Mouse (Mus musculus): ENCODE data around the gene Mrm3. TPM values are rescaled to one million over a fixed set of nuclear protein-coding genes. Genes with fewer than 3 reads are reported as not detected.
A peak's percentile ranks its signal among the peaks of the same experiment; 100 is the strongest.

The Mrm3 gene
- polyA plus RNA-seq, 1 experiment from 2014 or later, result 18.6 TPM

DNA sequence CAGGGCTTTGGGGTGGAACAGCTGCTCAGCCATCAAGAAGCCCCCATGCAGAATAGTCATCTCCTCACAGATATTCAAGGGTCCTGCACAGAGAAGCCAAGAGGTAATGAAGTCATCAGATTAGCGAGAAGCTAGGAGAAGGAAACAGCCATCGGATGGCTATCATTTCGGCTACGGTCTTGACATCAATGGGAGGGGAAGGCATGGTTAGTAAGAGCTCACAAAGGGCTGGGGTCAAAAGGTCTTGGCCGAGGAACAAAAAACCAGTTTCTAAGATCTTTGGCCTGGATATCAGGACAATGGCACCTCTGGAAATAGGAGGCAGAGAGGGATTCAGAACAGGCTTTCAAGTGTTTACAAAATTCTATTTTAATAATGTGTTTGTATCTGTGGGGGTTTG lies 29.7 kb upstream of the Mrm3 start:
- Histone ChIP-seq H3K9ac (ENCODE audit: low read length) (no peak overlapping the region), H3K4me2 (ENCODE audit: low read depth, low read length, severe bottlenecking) (no peak overlapping the region), H3K27me3 (ENCODE audit: control insufficient read depth, insufficient read depth, low read length) (no peaks in the 10 kb centered on the region), H3K27ac (ENCODE audit: low read depth, low read length) (no peak overlapping the region), H3K9me3 (ENCODE audit: control insufficient read depth, low read length) (no peaks in the 10 kb centered on the region), H3K4me1 (replicated peaks; ENCODE audit: control insufficient read depth, insufficient read depth, low read length) (no peaks in the 10 kb centered on the region), H3K4me3 (ENCODE audit: low read depth, low read length) (no peak overlapping the region), H3K36me3 (ENCODE audit: control insufficient read depth, insufficient read depth, low read length) (peaks cover 9% of the 10 kb centered on the region; the same call in 1 of the 2 replicates)
- DNase-seq (ENCODE audit: low spot score) (no peak), ATAC-seq (replicated peaks; ENCODE audit: low FRiP score) (no peak)
- WGBS, result 43% methylated on average over 5 of the region's 5 CpGs

DNA sequence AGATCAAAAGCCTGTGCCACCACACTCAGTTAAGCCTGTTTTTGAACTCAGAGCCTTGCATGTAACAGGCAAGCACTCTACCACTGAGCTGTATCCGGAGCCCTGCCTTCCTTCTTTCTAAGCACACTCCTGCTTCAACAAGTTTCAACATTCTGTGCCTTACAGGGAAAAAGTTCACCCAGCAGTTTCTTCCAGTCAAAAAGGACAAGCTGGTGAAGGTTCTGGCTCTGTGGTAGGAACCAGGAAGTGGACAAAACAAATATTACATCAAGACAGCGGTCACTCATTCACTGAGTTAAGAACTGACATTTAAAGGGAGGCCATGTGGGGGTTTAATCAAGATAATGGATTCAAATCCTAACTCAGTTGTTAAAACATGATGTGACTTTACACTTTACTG lies 28.5 kb upstream of the Mrm3 start:
- H3K4me3 ChIP-seq (ENCODE audit: low read depth, low read length), result no peak overlapping the region
- H3K36me3 ChIP-seq (ENCODE audit: control insufficient read depth, insufficient read depth, low read length), result peaks cover 9% of the 10 kb centered on the region; the same call in 1 of the 2 replicates
- no peak overlapping the region for H3K9ac ChIP-seq (ENCODE audit: low read length)
- H3K27me3 ChIP-seq (ENCODE audit: control insufficient read depth, insufficient read depth, low read length), result no peaks in the 10 kb centered on the region
- no peak overlapping the region for H3K4me2 ChIP-seq (ENCODE audit: low read depth, low read length, severe bottlenecking)
- H3K9me3 ChIP-seq (ENCODE audit: control insufficient read depth, low read length), result no peaks in the 10 kb centered on the region
- 89% methylated on average over 2 of the region's 2 CpGs for WGBS
- no peak overlapping the region for H3K27ac ChIP-seq (ENCODE audit: low read depth, low read length)
- H3K4me1 ChIP-seq (replicated peaks; ENCODE audit: control insufficient read depth, insufficient read depth, low read length), result no peaks in the 10 kb centered on the region
- DNase-seq (ENCODE audit: low spot score) (no peak), ATAC-seq (replicated peaks; ENCODE audit: low FRiP score) (no peak)

DNA sequence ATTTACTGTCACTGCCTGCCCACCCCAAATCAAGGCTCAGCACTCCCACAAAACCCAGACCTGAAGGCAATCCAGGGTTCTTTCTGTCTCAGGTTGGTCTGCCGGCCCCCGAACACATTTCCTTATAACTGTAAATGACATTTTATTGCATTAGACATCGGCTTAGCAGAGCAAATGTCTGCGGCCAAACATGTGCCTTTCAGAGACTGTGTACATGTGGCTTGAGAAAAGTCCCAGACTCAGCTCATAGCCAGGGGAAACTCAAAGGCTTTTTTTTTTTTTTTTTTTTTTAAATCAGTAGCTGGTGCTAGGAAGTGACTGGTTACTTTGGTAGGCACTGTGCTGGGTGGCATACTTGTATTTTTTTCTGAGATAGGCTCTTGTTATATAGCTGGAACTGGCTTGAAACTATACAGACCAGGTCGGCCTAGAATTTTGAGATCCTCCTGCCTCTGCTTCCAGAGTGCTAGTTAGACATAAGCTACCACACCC lies 27.4 kb upstream of the Mrm3 start:
- Histone ChIP-seq H3K36me3 (ENCODE audit: control insufficient read depth, insufficient read depth, low read length) (peaks cover 9% of the 10 kb centered on the region; the same call in 1 of the 2 replicates), H3K4me1 (replicated peaks; ENCODE audit: control insufficient read depth, insufficient read depth, low read length) (no peaks in the 10 kb centered on the region), H3K27ac (ENCODE audit: low read depth, low read length) (no peak overlapping the region), H3K9me3 (ENCODE audit: control insufficient read depth, low read length) (no peaks in the 10 kb centered on the region), H3K4me3 (ENCODE audit: low read depth, low read length) (peak overlapping the region; percentile 79), H3K9ac (ENCODE audit: low read length) (peak overlapping the region; percentile 98; the same call in 1 of the 2 replicates), H3K27me3 (ENCODE audit: control insufficient read depth, insufficient read depth, low read length) (no peaks in the 10 kb centered on the region), H3K4me2 (ENCODE audit: low read depth, low read length, severe bottlenecking) (peak overlapping the region; percentile 81)
- ATAC-seq (replicated peaks; ENCODE audit: low FRiP score), result no peak
- 96% methylated on average over 5 of the region's 5 CpGs for WGBS
- no peak for DNase-seq (ENCODE audit: low spot score)

DNA sequence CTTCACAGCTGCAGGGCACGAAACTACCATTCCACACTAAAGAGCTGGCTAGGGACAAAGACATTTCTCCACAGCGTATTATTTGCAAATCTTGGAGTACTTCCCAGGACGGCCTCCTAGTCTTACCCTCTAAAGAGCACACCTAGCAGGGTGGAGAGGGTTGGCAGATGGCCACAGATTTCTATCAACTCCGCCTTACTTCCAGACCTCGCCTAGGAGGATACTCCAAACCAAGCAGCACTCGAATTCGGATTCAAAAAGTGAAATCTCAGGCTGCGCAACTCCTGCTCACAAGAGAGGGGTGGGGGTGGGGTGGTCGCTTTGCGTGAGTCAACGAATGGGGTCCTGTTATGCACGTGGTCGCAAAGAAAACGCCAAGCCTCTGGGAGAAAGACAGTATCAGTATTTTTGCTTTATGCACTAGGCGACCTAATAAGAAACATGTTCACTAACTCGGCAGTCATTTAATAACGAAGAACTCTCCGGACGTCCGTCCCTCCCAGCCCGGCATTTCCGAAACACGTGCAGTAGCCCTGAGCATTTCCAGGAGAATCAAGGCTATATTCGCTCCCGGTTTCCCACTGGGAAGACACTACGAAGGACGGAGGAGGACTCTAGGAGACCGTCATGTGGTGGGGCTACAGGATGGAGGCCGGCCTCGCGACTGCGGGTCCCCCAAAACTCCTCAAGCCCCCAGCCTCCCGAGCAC lies 26.7 kb upstream of the Mrm3 start:
- WGBS, result 4% methylated on average over 33 of the region's 33 CpGs
- Histone ChIP-seq H3K36me3 (ENCODE audit: control insufficient read depth, insufficient read depth, low read length) (peaks cover 9% of the 10 kb centered on the region; the same call in 1 of the 2 replicates), H3K9ac (ENCODE audit: low read length) (peak overlapping the region; percentile 98), H3K4me1 (replicated peaks; ENCODE audit: control insufficient read depth, insufficient read depth, low read length) (no peaks in the 10 kb centered on the region), H3K4me2 (ENCODE audit: low read depth, low read length, severe bottlenecking) (peak overlapping the region; percentile 81), H3K27ac (ENCODE audit: low read depth, low read length) (peak overlapping the region; percentile 77), H3K4me3 (ENCODE audit: low read depth, low read length) (peak overlapping the region; percentile 79), H3K27me3 (ENCODE audit: control insufficient read depth, insufficient read depth, low read length) (no peaks in the 10 kb centered on the region), H3K9me3 (ENCODE audit: control insufficient read depth, low read length) (no peaks in the 10 kb centered on the region)
- peak; percentile 56; the same call in 1 of the 2 replicates for ATAC-seq (replicated peaks; ENCODE audit: low FRiP score)
- peak; percentile 67 for DNase-seq (ENCODE audit: low spot score)

DNA sequence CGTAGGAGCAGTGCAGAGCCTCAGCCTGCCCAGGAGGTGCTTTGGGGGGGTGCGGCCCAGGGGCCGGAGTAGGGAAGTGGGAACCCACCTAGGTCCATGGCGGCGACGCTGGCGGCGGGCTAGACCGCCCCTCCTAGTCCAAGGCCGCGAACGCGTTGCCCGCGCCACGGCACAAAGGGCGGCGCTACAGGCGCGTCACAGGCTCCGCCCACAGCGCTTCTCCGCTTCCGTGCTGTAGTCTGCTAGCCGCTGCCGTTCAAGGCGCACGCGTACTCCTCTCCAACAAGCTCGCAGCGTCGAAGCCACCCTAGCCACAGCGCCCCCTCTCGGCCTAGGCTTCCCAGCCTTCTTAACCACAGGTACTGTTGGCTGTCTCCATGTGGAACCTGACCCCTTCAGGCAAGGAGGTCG lies 26.1 kb upstream of the Mrm3 start, which contains the start of the genes Dbil5 and Gemin4:
Dbil5 (plus strand) TSS at position 219 of the 411 bp plus-strand sequence.
Gemin4 (minus strand) TSS at position 275 of the 411 bp plus-strand sequence.
- H3K27ac ChIP-seq (ENCODE audit: low read depth, low read length), result peak within 1 kb of the TSS; percentile 77
- DNase-seq (ENCODE audit: low spot score) (peak; percentile 99), ATAC-seq (replicated peaks; ENCODE audit: low FRiP score) (peak; percentile 98)
- peaks cover 8% of the 10 kb centered on the region; the same call in 1 of the 2 replicates for H3K36me3 ChIP-seq (ENCODE audit: control insufficient read depth, insufficient read depth, low read length)
- peak within 1 kb of the TSS; percentile 81 for H3K4me2 ChIP-seq (ENCODE audit: low read depth, low read length, severe bottlenecking)
- peak within 1 kb of the TSS; percentile 79 for H3K4me3 ChIP-seq (ENCODE audit: low read depth, low read length)
- under 1% methylated on average over 35 of the region's 35 CpGs for WGBS
- no peaks in the 10 kb centered on the region for H3K27me3 ChIP-seq (ENCODE audit: control insufficient read depth, insufficient read depth, low read length)
- H3K9ac ChIP-seq (ENCODE audit: low read length), result peak within 1 kb of the TSS; percentile 98
- H3K4me1 ChIP-seq (replicated peaks; ENCODE audit: control insufficient read depth, insufficient read depth, low read length), result no peaks in the 10 kb centered on the region
- no peaks in the 10 kb centered on the region for H3K9me3 ChIP-seq (ENCODE audit: control insufficient read depth, low read length)

DNA sequence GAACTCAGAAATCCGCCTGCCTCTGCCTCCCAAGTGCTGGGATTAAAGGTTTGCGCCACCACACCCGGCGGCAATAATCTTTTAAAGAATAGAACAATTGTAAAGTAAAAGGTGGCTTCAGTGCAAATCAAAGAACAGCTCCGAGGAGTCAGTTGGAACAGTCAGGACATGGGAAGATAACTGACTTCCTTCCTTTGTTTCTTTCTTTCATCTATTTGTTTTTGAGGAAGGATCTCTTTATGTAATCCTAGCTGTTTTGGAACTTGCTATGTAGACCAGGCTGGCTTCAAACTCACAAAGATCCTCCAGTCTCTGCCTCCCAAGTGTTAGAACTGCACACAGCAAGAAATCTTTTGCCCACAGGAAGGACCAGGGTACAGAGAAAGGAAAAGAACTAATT lies 18.9 kb upstream of the Mrm3 start:
- Histone ChIP-seq H3K27me3 (ENCODE audit: control insufficient read depth, insufficient read depth, low read length) (no peaks in the 10 kb centered on the region), H3K4me2 (ENCODE audit: low read depth, low read length, severe bottlenecking) (no peak overlapping the region), H3K9ac (ENCODE audit: low read length) (no peak overlapping the region), H3K36me3 (ENCODE audit: control insufficient read depth, insufficient read depth, low read length) (no peaks in the 10 kb centered on the region), H3K27ac (ENCODE audit: low read depth, low read length) (no peak overlapping the region), H3K4me1 (replicated peaks; ENCODE audit: control insufficient read depth, insufficient read depth, low read length) (no peaks in the 10 kb centered on the region), H3K4me3 (ENCODE audit: low read depth, low read length) (no peak overlapping the region), H3K9me3 (ENCODE audit: control insufficient read depth, low read length) (no peaks in the 10 kb centered on the region)
- 92% methylated on average over 5 of the region's 5 CpGs for WGBS
- no peak for ATAC-seq (replicated peaks; ENCODE audit: low FRiP score)
- no peak for DNase-seq (ENCODE audit: low spot score)

DNA sequence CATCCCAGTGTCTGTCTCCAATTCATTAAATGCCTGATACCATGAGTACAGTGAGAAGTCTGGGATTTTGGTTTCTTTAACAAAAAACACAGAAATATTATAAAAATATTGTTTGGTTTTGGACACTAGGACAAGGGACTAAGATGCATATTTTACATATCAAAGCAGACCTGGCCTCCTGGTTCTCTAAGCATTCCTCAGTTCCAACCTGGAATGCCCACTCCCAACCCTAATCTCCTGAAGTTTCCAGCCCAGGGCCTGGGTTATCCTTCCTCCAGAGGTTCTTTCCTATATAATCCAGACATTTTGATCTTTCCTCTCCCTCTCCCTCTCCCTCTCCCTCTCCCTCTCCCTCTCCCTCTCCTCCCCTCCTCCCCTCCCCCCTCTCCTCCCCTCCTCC lies 18.5 kb upstream of the Mrm3 start:
- H3K9ac ChIP-seq (ENCODE audit: low read length), result no peak overlapping the region
- H3K4me1 ChIP-seq (replicated peaks; ENCODE audit: control insufficient read depth, insufficient read depth, low read length), result no peaks in the 10 kb centered on the region
- H3K27ac ChIP-seq (ENCODE audit: low read depth, low read length), result no peak overlapping the region
- H3K4me2 ChIP-seq (ENCODE audit: low read depth, low read length, severe bottlenecking), result no peak overlapping the region
- DNase-seq (ENCODE audit: low spot score) (no peak), ATAC-seq (replicated peaks; ENCODE audit: low FRiP score) (no peak)
- H3K4me3 ChIP-seq (ENCODE audit: low read depth, low read length), result no peak overlapping the region
- no peaks in the 10 kb centered on the region for H3K36me3 ChIP-seq (ENCODE audit: control insufficient read depth, insufficient read depth, low read length)
- no peaks in the 10 kb centered on the region for H3K9me3 ChIP-seq (ENCODE audit: control insufficient read depth, low read length)
- no peaks in the 10 kb centered on the region for H3K27me3 ChIP-seq (ENCODE audit: control insufficient read depth, insufficient read depth, low read length)

DNA sequence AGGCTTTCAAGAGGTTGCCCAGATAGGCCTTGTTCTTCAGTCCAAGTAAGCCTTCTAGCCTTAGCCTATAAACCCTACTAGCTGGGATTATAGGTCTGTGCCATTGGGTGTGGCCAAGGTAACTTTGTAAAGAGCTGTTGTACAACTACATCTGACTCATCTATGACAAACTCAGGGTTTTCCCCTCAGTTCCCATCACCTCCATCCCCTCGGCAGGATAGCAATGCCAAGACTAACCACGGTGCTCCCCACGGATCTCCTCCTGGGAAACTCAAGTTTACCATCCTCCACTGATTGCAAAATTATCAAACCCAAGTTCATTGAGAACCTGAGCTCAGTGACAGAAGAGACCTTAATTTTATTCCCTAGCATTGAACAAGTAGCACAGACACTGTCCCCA lies 7.4 kb upstream of the Mrm3 start:
- no peak for DNase-seq (ENCODE audit: low spot score)
- no peaks in the 10 kb centered on the region for H3K4me1 ChIP-seq (replicated peaks; ENCODE audit: control insufficient read depth, insufficient read depth, low read length)
- H3K9ac ChIP-seq (ENCODE audit: low read length), result no peak overlapping the region
- no peak for ATAC-seq (replicated peaks; ENCODE audit: low FRiP score)
- H3K9me3 ChIP-seq (ENCODE audit: control insufficient read depth, low read length), result no peaks in the 10 kb centered on the region
- H3K27me3 ChIP-seq (ENCODE audit: control insufficient read depth, insufficient read depth, low read length), result no peaks in the 10 kb centered on the region
- H3K4me3 ChIP-seq (ENCODE audit: low read depth, low read length), result no peak overlapping the region
- no peak overlapping the region for H3K27ac ChIP-seq (ENCODE audit: low read depth, low read length)
- no peaks in the 10 kb centered on the region; the same call in 1 of the 2 replicates for H3K36me3 ChIP-seq (ENCODE audit: control insufficient read depth, insufficient read depth, low read length)
- H3K4me2 ChIP-seq (ENCODE audit: low read depth, low read length, severe bottlenecking), result no peak overlapping the region
- WGBS, result 94% methylated on average over 3 of the region's 3 CpGs

DNA sequence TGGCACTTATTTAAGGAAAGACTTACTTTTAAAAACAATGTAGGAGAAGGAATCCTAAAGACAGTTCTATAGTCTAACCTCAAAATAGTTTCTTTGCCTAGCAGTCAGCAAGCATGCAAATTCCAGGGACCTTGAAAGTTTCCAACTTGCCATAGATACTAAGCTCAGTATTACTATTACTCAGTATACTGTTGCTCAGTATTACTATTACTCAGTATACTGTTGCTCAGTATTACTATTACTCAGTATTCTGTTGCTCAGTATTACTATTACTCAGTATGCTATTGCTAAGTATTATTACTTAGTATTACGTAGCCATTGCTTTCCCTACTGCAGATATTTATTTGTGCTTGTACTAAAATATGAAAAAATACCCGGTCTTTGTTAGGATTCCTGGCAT lies 3.8 kb upstream of the Mrm3 start:
- no peak overlapping the region for H3K27ac ChIP-seq (ENCODE audit: low read depth, low read length)
- H3K9me3 ChIP-seq (ENCODE audit: control insufficient read depth, low read length), result no peaks in the 10 kb centered on the region
- H3K4me3 ChIP-seq (ENCODE audit: low read depth, low read length), result no peak overlapping the region
- no peak for ATAC-seq (replicated peaks; ENCODE audit: low FRiP score)
- H3K27me3 ChIP-seq (ENCODE audit: control insufficient read depth, insufficient read depth, low read length), result no peaks in the 10 kb centered on the region
- H3K4me2 ChIP-seq (ENCODE audit: low read depth, low read length, severe bottlenecking), result no peak overlapping the region
- WGBS, result 93% methylated on average over 2 of the region's 2 CpGs
- no peak for DNase-seq (ENCODE audit: low spot score)
- no peak overlapping the region for H3K9ac ChIP-seq (ENCODE audit: low read length)
- H3K4me1 ChIP-seq (replicated peaks; ENCODE audit: control insufficient read depth, insufficient read depth, low read length), result peaks cover 3% of the 10 kb centered on the region; the same call in 1 of the 2 replicates
- no peaks in the 10 kb centered on the region for H3K36me3 ChIP-seq (ENCODE audit: control insufficient read depth, insufficient read depth, low read length)

Data from forebrain, embryonic 11.5 days (tissue).